Mouse (Mus musculus) embryonic fibroblast, embryonic 13.5 days (primary cell): Measurements from ENCODE around the gene Cacna1s. TPM values are rescaled to one million over a fixed set of nuclear protein-coding genes. Genes with fewer than 3 reads are reported as not detected.

Experiments
- H3K27ac ChIP-seq: 2 replicates; pipeline ENCODE4 v1.5.1; 2012; ENCODE audit warnings: low read length, control low read depth, inconsistent platforms; ENCODE audit not compliant: insufficient read depth
- H3K4me1 ChIP-seq: 2 replicates; pipeline ENCODE4 v1.6.1; 2011; ENCODE audit warnings: low read length; ENCODE audit not compliant: control insufficient read depth, insufficient read depth
- H3K4me3 ChIP-seq: 2 replicates; pipeline ENCODE4 v1.5.1; 2011; ENCODE audit warnings: mild to moderate bottlenecking, control low read depth, low read length; ENCODE audit not compliant: insufficient read depth
- CTCF ChIP-seq: IDR thresholded peaks from 2 replicates; pipeline ENCODE4 v1.5.1; 2011; ENCODE audit warnings: mild to moderate bottlenecking, control low read depth, low read length, moderate library complexity, borderline replicate concordance; ENCODE audit not compliant: insufficient read depth
- POLR2A ChIP-seq: IDR thresholded peaks from 2 replicates; pipeline ENCODE4 v1.6.1; 2011; ENCODE audit warnings: low read depth, mild to moderate bottlenecking, control low read depth, low read length, moderate library complexity
- polyA plus RNA-seq: library from polyadenylated mRNA; stranded (reverse); fragments of >200 nt; gene quantifications from 2 replicates; pipeline ENCODE4 v1.2.4, GENCODE M21; 2011; ENCODE audit warnings: low read depth; ENCODE audit not compliant: missing spikeins, insufficient read length

The Cacna1s gene
- polyA plus RNA-seq, 1 experiment: not detected

DNA sequence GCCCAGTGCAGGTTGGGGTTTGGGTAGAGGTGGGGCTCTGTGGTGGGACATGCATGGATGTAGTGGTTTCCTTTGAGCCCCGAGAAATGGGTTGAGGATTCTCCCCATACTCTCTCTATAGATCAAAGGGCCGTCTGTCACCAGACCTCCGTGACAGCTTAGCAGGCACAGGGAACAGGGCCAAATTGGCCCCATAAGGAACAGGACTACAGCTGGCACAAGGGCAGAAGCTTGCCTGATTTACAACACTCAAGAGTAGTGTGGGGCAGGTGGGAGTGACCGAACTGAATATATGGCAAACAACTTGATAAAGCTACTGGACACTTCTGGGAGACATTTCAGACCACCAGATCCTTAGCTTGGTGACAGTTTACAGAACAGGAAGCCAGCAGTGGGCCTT is 52.2 kb downstream of the Cacna1s start:
- Histone ChIP-seq H3K27ac (no peak overlapping the region), H3K4me1 (no peaks in the 10 kb centered on the region), H3K4me3 (no peak overlapping the region)
- TF ChIP-seq POLR2A (no peak), CTCF (no peak)

DNA sequence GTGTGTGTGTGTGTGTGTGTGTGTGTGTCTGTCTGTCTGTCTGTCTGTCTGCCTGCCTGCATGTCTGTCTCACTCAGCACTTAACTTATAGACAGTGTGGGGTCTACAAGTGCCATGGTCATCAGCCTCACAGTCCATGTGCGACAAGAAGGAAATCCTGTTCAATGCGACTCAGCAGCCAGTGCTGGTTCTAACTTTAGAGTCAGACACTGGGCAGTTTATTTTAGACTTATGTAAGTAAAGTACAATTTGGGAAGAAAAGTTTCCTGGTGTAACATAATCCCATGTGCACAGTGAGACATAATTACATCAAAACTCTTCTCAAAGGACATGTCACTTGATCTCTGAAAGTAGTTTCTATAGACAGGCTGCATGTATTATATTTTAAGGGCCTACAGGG is 56.9 kb downstream of the Cacna1s start:
- Histone ChIP-seq H3K4me1 (no peaks in the 10 kb centered on the region), H3K4me3 (no peak overlapping the region), H3K27ac (no peak overlapping the region)
- no peak for TF ChIP-seq POLR2A
- TF ChIP-seq CTCF: no peak

DNA sequence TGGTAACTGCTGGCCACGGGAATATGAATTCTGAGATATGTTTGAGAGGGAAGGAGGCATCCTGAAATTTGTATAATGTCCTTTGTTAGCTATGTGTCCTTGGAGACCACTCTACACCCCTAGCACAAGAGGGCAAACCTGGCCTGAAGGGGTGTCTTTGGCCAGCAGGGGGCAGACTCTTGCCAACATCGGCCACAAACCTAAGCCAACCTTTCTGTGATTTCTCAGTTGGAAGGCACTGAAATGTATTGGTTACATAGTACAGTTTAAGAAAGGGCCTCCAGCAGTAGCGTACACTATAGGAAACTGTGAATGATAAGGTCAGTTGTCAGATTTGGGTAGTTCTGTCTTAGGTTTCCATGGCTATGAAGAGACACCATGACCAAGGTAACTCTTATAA is 63.6 kb downstream of the Cacna1s start:
- no peak overlapping the region for H3K27ac ChIP-seq
- TF ChIP-seq POLR2A (no peak), CTCF (peak; percentile 59)
- no peak overlapping the region for H3K4me3 ChIP-seq
- no peaks in the 10 kb centered on the region for H3K4me1 ChIP-seq

DNA sequence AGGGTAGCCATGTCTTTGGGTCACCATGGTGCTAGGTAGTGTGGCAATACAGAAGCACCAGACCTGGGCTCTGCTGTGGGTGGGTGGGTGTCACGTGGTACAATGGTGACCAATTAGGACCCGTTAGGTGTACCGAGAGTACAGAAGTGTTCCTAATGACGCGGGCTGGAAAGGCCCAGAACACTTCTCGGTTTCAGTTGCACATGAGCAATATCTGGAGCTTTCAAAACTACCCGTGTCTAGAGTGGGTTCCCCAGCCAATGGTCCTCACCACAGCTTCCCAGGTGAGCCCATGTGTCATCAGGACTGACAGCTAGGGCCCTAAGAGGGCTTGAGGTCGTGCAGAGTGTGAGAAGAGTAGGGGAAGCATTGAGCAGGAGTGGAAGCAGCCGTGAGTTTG is 64.5 kb downstream of the Cacna1s start:
- Histone ChIP-seq H3K27ac (no peak overlapping the region), H3K4me3 (no peak overlapping the region), H3K4me1 (no peaks in the 10 kb centered on the region)
- no peak for TF ChIP-seq CTCF
- TF ChIP-seq POLR2A: no peak

- H3K27ac ChIP-seq: no peak overlapping the region
Measured at GRCm38 (mm10) chr1:136118875-136119274, 66.3 kb downstream of the Cacna1s start.

GRCm38 (mm10) chr1:136119571-136120262 is 67.2 kb downstream of the Cacna1s start:
- TF ChIP-seq CTCF: no peak
- TF ChIP-seq POLR2A: no peak; the same call in 1 of the 2 replicates
- Histone ChIP-seq H3K4me1 (no peaks in the 10 kb centered on the region), H3K27ac (no peak overlapping the region), H3K4me3 (no peak overlapping the region)

More at GRCm38 (mm10) chr1:136118875-136119274, 66.3 kb downstream of the Cacna1s start:
- TF ChIP-seq CTCF (no peak), POLR2A (no peak)
- no peaks in the 10 kb centered on the region for H3K4me1 ChIP-seq
- H3K4me3 ChIP-seq: no peak overlapping the region

- Histone ChIP-seq H3K4me3 (no peak overlapping the region), H3K27ac (no peak overlapping the region), H3K4me1 (no peaks in the 10 kb centered on the region)
- TF ChIP-seq CTCF: no peak
- TF ChIP-seq POLR2A: peak; percentile 54
Measured at GRCm38 (mm10) chr1:136120263-136120603, 67.7 kb downstream of the Cacna1s start.

DNA sequence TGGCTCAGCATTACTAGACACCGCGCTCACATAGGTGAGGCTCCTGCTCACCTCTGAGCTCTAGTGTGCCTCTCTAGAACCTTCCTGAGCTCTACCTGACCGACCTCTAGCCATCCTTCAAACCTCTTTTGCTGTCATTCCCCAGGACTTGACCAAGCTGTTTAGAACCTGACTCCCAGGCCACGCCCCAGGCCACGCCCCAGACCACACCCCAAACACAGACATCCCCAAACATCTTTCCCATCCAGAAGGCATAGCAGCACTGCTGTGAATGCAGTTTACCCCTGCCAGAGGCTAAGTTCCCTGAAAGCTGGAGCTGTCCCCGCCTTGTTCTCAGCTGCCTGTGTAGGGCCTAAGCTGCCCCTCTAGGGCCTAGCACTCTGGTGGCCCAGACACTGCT is 68.2 kb downstream of the Cacna1s start:
- no peaks in the 10 kb centered on the region for H3K4me1 ChIP-seq
- TF ChIP-seq CTCF: no peak
- TF ChIP-seq POLR2A: no peak
- no peak overlapping the region for H3K27ac ChIP-seq
- H3K4me3 ChIP-seq: no peak overlapping the region

- H3K4me1 ChIP-seq: peaks cover 9% of the 10 kb centered on the region
- TF ChIP-seq CTCF (no peak), POLR2A (no peak; the same call in 1 of the 2 replicates)
- no peak overlapping the region for H3K27ac ChIP-seq
- H3K4me3 ChIP-seq: no peak overlapping the region
Measured at GRCm38 (mm10) chr1:136122030-136122429, 69.5 kb downstream of the Cacna1s start.

DNA sequence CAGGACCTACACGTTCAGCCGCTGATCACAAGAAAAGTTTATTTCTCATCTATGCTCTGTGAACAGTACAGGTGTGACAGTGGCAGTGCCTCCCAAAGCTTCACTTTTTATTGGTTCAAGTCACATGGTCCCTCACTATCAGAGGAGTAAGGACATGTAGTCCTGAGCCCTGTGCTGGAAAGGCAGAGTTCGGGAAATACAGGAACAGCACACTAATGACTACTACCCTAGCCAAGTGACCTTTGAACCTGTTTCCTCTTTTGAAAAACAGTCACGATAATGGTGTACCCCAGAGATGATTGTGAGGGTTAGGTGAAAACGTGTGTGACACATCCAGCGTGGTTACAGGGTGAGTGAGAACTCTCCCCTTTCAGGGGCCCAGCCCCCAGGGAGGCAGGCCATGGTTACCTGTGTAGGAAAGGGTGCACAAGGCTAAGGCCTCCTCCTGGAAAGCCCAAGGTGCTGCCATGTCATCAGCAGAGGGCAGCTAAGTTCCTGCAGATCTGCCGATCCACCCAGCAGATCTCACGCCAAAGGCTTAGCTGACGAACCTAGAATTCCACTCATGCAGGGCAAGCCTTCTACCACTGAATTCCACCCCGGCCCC is 73.7 kb downstream of the Cacna1s start:
- H3K27ac ChIP-seq: no peak overlapping the region
- no peak; the same call in 1 of the 2 replicates for TF ChIP-seq POLR2A
- TF ChIP-seq CTCF: no peak
- peaks cover 29% of the 10 kb centered on the region for H3K4me1 ChIP-seq
- no peak overlapping the region for H3K4me3 ChIP-seq
